Mouse (Mus musculus) gastrocnemius, postnatal 25 days (tissue): ENCODE results near the gene Gpr61. TPM values are rescaled to one million over a fixed set of nuclear protein-coding genes. Genes with fewer than 3 reads are reported as not detected.

Experiments
- DNase-seq: peaks from one replicate; pipeline ENCODE4 v3.0.0; 2022
- long read RNA-seq, 2 experiments: library from polyadenylated mRNA; stranded (forward); transcript quantifications; one replicate each; pipeline ENCODE4 v2.0.0; 2021
- total RNA-seq, 2 experiments: library from RNA; stranded (reverse); gene quantifications; 1 replicate in 1 of 2; 2 replicates in 1 of 2; pipeline ENCODE4 v1.2.3; 2021

Gene Gpr61
- not detected for total RNA-seq
- long read RNA-seq, experiment 1 = 0 reads
- long read RNA-seq, experiment 2 = 0 reads

DNA sequence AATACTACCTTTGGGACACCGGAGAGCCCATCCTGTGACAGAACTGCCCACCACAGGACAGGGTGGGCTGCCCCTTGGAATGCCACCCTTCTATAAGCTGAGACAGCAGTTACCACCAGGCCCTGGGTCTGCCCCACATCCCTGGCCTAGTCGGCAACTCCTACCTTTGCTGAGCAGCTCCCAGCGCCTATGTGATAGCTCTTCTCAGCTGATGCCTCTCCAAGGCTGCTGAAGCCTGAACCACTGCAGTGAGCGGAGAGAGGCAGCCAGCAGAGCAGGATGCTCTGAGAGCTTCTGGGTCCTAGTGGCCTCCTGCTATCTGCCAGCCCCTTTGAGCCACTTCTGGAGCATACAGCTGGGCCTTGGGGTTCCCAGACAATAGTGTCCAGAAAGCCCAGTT is at the start of gene Gpr61:
TSS of gene Gpr61 (minus strand) at position 227 of the 400 bp plus-strand sequence.
- DNase-seq = no peak

DNA sequence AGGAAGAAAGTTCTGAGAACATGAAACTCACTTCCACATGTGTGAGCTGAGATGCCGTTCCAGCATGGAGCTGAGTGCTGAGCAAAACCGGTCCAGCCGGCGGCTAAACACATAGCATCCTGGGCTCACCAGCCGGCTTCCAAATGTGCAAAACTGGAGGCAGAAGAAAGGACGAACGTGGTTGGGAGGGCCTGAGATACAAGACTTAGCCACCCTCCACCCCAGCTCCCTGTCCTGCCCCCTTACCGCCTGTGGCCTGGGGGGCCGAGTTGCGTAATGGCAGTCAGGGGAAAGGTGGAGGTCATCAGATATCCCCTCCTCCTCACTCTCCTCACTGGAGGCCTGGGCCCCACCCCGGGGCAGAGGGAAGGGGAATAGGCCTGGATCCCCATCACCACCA is 49.8 kb upstream of the Gpr61 start:
- no peak for DNase-seq

DNA sequence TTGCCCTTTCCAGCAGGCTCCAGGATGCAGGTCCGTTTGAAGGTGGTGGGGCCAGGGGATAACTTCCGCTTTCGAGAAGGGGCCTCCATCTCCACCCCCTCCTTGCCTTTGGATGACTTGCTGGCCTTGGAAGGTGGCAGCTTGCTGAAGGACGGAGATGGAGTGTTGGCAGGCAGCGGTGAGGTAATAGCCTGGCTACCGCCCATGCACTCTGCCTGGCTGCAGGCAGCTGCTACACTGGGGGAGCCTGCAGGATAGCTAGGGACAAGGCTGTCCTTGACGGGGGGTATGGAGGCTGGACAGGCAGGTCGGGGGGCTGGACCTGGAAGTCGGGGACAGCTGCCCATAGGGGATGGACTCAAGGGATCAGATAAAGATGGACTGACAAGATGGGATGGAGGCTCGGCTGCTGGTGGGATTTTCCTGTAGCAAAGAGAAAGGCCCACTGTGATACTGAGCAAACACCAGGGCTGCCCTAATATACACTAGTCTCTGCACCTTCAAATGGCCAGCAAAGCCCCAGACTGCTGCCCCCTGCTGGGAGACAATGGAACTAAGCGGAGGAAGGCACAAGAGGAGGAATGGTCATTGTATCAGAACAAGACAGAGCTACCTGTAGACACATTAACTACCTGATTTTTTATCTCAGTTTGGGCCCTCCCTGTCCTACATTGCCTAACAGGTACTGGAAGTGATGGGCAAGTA is 49.1 kb upstream of the Gpr61 start:
- DNase-seq = peak; percentile 48

DNA sequence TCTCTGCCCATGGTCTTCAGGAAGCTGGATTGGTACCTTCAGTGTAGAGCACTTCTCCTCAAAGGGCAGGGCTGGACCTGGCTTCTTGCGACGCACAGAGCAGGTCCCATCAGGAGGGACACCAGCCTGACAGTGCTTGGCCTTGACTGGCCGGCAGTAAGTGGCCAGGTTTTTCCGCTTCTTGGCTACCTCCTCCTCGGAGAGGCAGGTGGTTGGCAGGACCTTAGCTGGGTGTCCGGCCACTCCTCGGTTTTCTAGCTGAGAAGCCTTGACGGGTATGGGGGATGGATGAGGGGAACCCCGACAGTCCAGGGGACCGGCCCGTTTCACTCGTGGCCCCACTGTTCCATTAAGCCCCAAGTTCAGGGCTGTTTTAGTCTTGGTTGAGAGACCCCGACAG is 48.5 kb upstream of the Gpr61 start:
- no peak for DNase-seq

DNA sequence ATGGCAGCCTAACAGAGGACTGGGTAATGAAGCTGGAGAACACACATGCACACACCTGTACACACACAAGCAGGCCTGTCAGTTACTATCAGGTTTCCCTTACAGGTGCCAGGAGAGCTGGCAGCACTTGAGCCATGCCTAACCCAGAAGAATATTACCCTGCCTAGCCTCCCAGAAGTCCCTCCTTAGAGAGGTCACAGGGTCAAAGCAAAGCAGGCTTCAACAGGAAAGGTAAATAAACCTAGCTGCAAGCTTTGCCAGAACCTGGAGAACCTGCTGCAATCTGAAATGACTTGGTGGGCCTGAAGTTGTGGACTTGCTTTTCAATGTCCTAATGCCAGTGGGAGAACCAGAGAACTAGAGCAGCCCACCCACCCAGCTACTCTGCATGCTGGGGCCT is 47.8 kb upstream of the Gpr61 start:
- DNase-seq = no peak

DNA sequence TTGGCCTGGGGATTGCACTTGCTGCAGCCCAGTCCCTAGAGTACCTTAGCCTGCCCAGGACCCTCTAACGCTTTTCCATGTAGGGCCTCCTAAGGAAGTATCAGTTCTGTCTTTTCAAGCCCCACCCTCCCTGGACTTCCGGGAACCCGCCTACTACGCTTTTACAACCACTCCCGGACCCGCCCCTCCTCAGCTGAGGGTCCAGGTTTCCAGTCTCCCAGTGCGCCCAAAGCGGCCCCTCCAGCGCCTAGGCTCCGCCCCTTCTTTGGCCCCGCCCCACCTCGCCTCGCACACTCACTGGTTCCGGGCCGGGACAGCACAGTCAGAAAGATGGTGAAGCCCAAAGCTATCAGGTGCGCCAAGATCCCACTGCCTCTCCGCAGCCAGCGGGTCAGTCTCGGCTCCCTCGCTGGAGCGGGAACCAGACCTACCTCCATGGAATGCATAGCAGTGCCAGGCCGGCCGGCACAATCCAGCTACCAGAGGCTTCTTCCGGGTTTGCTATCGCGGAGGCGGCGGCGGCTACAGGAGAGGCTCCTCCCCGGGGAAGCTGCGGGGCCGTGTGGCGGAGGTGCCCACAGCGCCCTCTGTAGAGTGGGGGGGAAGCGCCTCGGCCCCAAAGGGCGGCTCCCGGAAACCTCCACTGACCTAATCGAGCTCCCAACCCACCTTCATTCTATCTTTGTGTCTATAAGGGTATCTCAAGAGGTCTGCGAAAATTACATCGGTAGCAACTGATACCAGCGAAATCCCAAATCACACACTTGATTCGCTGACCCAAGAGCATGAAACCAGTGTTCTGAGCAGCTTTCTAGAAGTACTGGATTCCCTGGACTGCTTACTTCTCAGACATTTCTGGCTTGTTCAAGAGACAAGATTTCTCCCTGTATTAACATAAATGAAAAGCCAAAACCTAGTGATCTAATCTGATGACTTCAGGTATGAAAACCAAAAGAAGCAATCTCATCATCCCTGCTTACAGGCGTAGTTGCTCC is 45.9 kb upstream of the Gpr61 start, which contains the start of gene Cyb561d1:
TSS of gene Cyb561d1 (minus strand) at position 884 of the 995 bp plus-strand sequence.
- DNase-seq = peak; percentile 93

DNA sequence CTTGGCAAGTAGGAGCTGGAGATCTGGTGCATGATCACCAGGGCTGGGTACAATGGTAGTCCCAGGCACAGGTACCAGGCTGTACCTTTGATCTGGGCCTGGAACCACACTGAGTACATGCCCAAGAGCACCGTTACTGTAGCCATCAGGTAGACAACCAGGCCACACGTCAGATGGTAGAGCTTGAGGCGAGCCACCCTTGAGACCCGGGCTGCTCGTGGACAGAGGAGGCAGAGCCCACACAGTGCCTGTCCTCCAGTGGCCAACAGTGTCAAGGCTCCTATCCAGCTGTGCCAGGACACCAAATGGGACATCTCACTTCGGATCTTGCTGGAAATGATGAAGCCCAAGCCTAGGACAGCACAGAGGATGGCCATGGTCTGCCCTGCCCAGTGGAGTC is 44.5 kb upstream of the Gpr61 start:
- no peak for DNase-seq

- no peak for DNase-seq
These were observed 42.4 kb upstream of the Gpr61 start for GRCm38 (mm10) chr3:108197066-108197497.

- no peak for DNase-seq
These were observed 41.4 kb upstream of the Gpr61 start for GRCm38 (mm10) chr3:108195941-108196590.

GRCm38 (mm10) chr3:108195287-108195686 is 40.6 kb upstream of the Gpr61 start:
- DNase-seq = no peak

DNA sequence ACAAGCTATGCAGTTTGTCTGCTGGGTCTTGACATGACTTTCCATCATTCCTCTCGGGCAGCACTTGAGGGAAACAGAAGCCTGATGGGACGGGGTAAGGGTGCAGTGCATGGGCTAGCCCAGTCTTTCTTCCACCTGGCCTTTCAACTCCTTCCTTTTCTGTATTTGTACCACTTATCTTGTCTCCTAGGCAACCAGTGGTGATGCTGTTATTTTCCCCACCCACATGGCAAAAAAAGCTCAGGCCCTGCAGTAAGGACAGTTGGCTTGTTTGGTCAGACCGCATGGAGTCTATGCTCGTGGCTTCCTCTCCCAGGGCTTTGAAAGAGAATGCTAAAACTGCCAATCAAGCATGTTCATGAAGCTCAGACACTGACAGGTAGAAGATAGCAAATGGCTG is 39.0 kb upstream of the Gpr61 start:
- no peak for DNase-seq

DNA sequence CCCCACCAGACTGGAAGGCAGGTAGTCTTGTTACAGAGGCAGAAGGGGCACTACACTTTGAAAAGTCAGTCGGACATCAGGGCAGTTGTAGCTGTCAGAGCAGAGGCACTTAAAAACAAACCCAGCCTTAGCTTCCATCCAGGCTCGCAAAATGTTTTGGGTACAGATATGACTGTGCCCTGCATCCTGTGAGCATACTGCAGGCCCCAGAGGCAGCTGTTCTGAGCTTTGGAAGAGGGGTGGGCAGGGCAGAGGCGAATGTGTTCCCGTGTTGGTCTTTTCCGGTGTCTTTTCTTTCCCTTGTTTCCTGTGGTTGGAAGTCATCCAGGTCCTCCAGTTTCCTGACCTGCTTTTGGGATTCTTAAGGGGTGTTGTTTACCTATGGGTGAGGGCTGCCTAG is 35.2 kb upstream of the Gpr61 start:
- DNase-seq = no peak

DNA sequence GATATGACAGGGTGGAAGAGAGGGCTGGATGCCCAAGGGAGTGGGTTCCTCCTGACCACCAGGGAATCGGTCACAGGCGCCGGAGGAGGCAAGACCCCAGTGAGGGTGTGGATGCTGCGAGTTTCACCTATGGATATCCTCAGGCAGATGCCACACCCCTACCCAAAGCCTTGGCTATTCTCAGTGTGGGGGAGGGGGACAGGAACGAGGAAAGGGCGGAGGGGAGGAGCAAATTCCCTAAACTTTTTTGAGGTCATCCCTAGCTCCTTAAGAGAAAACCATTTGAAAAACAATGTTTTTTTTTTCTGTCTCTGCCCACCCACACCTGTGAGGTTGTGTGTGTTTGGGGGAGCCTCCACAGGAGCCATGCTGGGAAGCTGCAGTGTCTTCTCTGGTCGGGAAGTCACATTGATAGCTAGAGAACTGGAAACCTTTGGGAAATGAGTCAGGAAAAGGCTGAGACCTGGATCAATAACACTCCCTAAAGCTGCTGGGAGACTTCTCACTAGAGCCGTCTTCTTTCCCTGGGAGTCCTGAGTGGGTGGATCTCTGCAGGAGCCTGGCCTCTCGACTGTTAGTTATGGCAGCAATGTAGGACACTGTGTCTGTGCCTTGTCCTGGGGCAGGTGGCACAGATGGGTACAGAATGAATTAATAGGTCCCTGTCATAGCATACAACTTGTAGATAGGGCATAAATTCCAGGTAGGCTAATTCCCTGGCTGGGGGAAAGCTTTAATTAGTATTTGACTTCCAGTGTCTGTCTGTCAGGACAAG is 34.2 kb upstream of the Gpr61 start:
- no peak for DNase-seq

DNA sequence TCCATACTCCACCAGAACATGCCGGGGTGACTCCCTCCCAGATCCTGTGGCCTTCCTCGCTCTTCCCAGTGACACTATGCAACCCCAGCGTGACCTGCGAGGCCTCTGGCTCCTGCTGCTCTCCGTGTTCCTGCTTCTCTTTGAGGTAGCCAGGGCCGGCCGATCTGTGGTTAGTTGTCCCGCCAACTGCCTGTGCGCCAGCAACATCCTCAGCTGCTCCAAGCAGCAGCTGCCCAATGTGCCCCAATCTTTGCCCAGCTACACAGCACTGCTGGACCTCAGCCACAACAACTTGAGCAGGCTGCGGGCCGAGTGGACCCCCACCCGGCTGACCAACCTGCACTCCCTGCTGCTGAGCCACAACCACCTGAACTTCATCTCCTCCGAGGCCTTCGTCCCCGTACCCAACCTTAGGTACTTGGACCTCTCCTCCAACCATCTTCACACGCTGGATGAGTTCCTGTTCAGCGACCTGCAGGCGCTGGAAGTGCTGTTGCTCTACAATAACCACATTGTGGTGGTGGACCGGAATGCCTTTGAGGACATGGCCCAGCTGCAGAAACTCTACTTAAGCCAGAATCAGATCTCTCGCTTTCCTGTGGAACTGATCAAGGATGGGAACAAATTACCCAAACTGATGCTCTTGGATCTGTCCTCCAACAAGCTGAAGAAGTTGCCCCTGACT is 32.6 kb upstream of the Gpr61 start:
- no peak for DNase-seq

DNA sequence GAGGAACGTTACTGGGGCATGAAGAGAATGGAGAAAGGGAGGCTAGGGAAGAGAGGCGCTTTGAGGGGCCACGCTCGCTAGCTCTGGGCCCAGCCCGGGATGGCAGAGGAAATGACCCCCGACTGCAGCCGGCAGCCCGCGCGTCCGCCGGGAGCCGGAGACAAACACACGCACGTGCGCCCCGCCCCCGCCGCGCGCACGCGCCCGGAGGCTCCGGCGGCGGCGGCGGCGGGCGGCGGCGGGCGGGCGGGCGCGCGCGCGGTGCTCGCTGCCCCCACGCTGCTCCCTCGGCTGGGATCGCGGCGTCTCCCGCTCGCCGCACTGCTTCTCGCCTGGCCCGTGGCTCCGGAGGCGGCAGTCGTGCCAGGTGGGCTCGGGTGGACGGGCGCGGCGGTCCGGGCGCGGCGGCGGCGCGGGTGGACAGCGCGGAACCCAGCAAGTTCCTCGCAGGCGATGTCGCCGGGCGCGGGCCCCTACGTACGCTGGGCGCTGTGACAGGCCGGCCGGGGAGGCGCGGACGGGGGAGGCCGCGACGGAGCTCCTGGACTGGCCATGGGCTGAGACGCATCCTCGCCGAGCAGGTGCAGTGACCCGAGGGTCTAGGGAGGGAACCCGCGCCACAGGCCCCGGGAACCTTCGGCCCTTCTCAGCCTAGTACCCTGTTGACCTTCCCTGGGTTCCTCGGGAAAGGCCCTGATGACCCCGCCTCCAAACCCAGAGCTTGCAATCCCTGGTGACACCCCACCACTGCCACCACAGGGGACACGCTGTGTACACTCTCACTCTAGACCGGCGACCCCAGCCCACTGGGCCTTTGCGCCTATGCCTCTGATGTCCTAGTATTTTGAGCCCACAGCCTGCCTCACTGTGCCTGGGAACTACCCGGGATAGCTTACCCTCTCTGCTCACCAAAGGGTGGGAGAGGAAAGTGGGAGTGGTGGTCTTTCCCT is 31.7 kb upstream of the Gpr61 start, which contains the start of gene Amigo1:
TSS of gene Amigo1 (plus strand) at position 238 of the 950 bp plus-strand sequence.
- peak; percentile 50 for DNase-seq

- DNase-seq = no peak
These were observed 30.9 kb upstream of the Gpr61 start for GRCm38 (mm10) chr3:108185460-108186097.

- no peak for DNase-seq
These were observed 30.1 kb upstream of the Gpr61 start for GRCm38 (mm10) chr3:108184742-108185141.

DNA sequence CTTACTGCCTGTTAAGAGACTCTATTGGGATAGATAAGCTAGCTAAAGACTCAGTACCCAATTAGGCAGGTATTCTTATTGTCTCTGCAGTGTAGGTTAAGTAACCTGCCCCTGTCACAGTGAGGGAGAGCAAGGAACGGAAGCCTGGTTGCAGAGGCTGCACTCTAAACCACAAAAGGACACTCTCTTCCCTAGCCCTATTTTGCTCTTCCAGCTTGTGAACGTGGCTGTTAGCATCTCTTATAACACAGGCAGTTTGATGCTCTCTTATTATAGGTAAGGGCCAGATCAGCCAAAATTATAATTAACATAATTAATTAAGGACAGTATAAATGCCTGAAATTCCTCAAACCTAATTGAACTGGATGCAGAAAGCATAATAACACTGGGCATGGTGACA is 25.8 kb upstream of the Gpr61 start:
- no peak for DNase-seq
